ENCODE assay signal across 10 mouse cellular contexts in the genomic region with DNA sequence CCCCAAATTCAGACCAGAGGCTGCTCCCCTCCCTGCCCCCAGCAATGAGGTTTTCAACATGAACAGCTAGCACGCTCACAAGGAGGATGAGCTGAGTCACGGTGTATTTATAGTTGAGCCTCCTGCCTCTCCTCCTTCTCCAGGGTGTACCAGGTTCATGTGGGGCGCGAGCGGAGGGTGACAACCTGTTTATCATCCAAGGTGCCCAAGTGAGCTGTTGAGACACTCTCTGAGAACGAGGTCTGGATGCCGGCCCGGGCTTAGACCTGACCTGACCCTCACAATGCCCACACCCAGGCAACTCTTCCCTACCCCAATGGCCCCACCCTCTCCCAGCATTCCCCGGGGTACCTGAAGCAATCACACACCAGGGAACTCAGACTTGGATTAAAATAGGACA. TPM values are rescaled to one million over a fixed set of nuclear protein-coding genes. Genes with fewer than 3 reads are reported as not detected.
DNase-seq lines count a peak whose midpoint lies in the region; ATAC-seq and TF ChIP-seq lines count a peak whose summit lies in the region.
"Had no signal": no experiment of that assay in that cellular context is flagged by ENCODE, and none has a peak within 500 bp of the region (broad histone marks: within the 10 kb centered on the region; RNA-seq: fewer than 3 reads in every experiment).

No protein-coding gene starts in this region.

- no peaks in the 10 kb centered on the region for H3K36me3 ChIP-seq in midbrain, postnatal 0 days (ENCODE audit: insufficient read depth, low read length)
- no peaks in the 10 kb centered on the region for H3K36me3 ChIP-seq in neural tube, embryonic 15.5 days

- intact Hi-C loops in heart, postnatal 10 days (cut with DNase I), result loop anchor here (2.0 kb wide), 1 partner anchor 14 kb away; the partner anchor contains the start of gene Trim63

- 73% methylated on average over 9 of the region's 9 CpGs for WGBS in midbrain, postnatal 0 days
- 78% methylated on average over 9 of the region's 9 CpGs for WGBS in neural tube, embryonic 15.5 days

- H3K27ac ChIP-seq in midbrain, postnatal 0 days (ENCODE audit: low read depth, low read length), result no peak overlapping the region
- H3K27ac ChIP-seq in neural tube, embryonic 15.5 days (replicated peaks), result no peak overlapping the region

- ATAC-seq in midbrain, postnatal 0 days (ENCODE audit: low FRiP score), result no peak
- ATAC-seq in neural tube, embryonic 15.5 days (ENCODE audit: low FRiP score), result no peak

- H3K4me2 ChIP-seq in midbrain, postnatal 0 days (ENCODE audit: low read depth, low read length, poor library complexity, severe bottlenecking), result no peak overlapping the region
- no peak overlapping the region for H3K4me2 ChIP-seq in neural tube, embryonic 15.5 days

- H3K27me3 ChIP-seq in midbrain, postnatal 0 days (ENCODE audit: insufficient read depth, low read length), result no peaks in the 10 kb centered on the region
- no peaks in the 10 kb centered on the region for H3K27me3 ChIP-seq in neural tube, embryonic 15.5 days (replicated peaks)

- H3K9ac ChIP-seq in midbrain, postnatal 0 days (replicated peaks; ENCODE audit: low read length, poor library complexity, severe bottlenecking), result no peak overlapping the region
- no peak overlapping the region for H3K9ac ChIP-seq in neural tube, embryonic 15.5 days (replicated peaks)

- H3K4me1 ChIP-seq in midbrain, postnatal 0 days (ENCODE audit: insufficient read depth, low read length), result no peaks in the 10 kb centered on the region
- no peaks in the 10 kb centered on the region for H3K4me1 ChIP-seq in neural tube, embryonic 15.5 days

- DNase-seq in right cerebral cortex, postnatal 25 days, result peak; percentile 37
- DNase-seq in right cerebral cortex, postnatal 10 days (ENCODE audit: low spot score in 2 of 2), result no peak
- peak; percentile 90 to 95 for DNase-seq in gastrocnemius, adult 8-10 months (ENCODE audit: low spot score in 2 of 2)
- peak; percentile 81 to 87 for DNase-seq in heart, postnatal 10 days
- DNase-seq in skeletal muscle tissue, adult 2 months (ENCODE audit: low read depth, low spot score), result peak; percentile 96
- DNase-seq in midbrain, postnatal 0 days (ENCODE audit: low spot score), result no peak
- DNase-seq: cerebellum, postnatal 36 days; midbrain, embryonic 14.5 days had no signal

- TF ChIP-seq CTCF in midbrain, postnatal 0 days (IDR thresholded peaks at IDR 0.05), result no peak

- no peak overlapping the region for H3K4me3 ChIP-seq in midbrain, postnatal 0 days (ENCODE audit: low read depth, low read length)
- no peak overlapping the region for H3K4me3 ChIP-seq in neural tube, embryonic 15.5 days (replicated peaks)

- H3K9me3 ChIP-seq in midbrain, postnatal 0 days (ENCODE audit: low read length), result no peaks in the 10 kb centered on the region
- H3K9me3 ChIP-seq in neural tube, embryonic 15.5 days (replicated peaks), result no peaks in the 10 kb centered on the region

RNA-seq across cellular contexts. Expression of gene Pdik1l, which starts 12.6 kb away (rescaled TPM):
- total RNA-seq in gastrocnemius, adult 8-10 months (2022), result 1 to 10 TPM; 2.5 to 4.1 (median 3.4) TPM
- 10 to 100 TPM in 1 of 2 experiments, 1 to 10 TPM in 1; 7.5 to 10.3 TPM for total RNA-seq in heart, postnatal 10 days (2021)
- total RNA-seq in midbrain, postnatal 0 days (2014; rRNA removed), result 44.8 and 49.7 TPM in 2 replicates
- polyA plus RNA-seq in midbrain, postnatal 0 days (2015; fragmentation: Nextera tagmentation; extraction: Ambion mirVana), result 27.6 and 30.8 TPM in 2 replicates
- 32.1 and 33.9 TPM in 2 replicates for polyA plus RNA-seq in neural tube, embryonic 15.5 days (2015; fragmentation: Nextera tagmentation; extraction: Ambion mirVana)

RNA-seq across cellular contexts. Expression of gene Trim63, which starts 14.6 kb away (rescaled TPM):
- total RNA-seq in gastrocnemius, adult 8-10 months (2022), result 100 to 1,000 TPM; 202 to 681 (median 229) TPM
- total RNA-seq in heart, postnatal 10 days (2021), result 100 to 1,000 TPM; 238 to 242 TPM
- 1.5 and 2.0 TPM in 2 replicates for total RNA-seq in midbrain, postnatal 0 days (2014; rRNA removed)
- 0.49 and 0.73 TPM in 2 replicates for polyA plus RNA-seq in midbrain, postnatal 0 days (2015; fragmentation: Nextera tagmentation; extraction: Ambion mirVana)
- polyA plus RNA-seq in neural tube, embryonic 15.5 days (2015; fragmentation: Nextera tagmentation; extraction: Ambion mirVana), result 1.2 and 1.4 TPM in 2 replicates

RNA-seq across cellular contexts. Expression of gene Slc30a2, which starts 42.7 kb away (rescaled TPM):
- total RNA-seq in gastrocnemius, adult 8-10 months (2022), result 10 to 100 TPM in 2 of 4 experiments, 1 to 10 TPM in 2; 3.4 to 20.1 (median 11.8) TPM
- under 1 TPM; 0.12 to 0.69 TPM for total RNA-seq in heart, postnatal 10 days (2021)
- total RNA-seq in midbrain, postnatal 0 days (2014; rRNA removed), result not detected in 2 replicates
- 0.17 and 0.21 TPM in 2 replicates for polyA plus RNA-seq in midbrain, postnatal 0 days (2015; fragmentation: Nextera tagmentation; extraction: Ambion mirVana)
- polyA plus RNA-seq in neural tube, embryonic 15.5 days (2015; fragmentation: Nextera tagmentation; extraction: Ambion mirVana), result 0.14 and 0.20 TPM in 2 replicates
- total RNA-seq: layer of hippocampus, postnatal 10 days had no signal
- polyA plus RNA-seq: midbrain, embryonic 14.5 days had no signal

RNA-seq across cellular contexts. Expression of gene Grrp1, which starts 46.4 kb away (rescaled TPM):
- total RNA-seq in gastrocnemius, adult 8-10 months (2022), result 1 to 10 TPM; 1.7 to 2.5 (median 1.8) TPM
- 10 to 100 TPM; 13.5 to 15.2 TPM for total RNA-seq in heart, postnatal 10 days (2021)
- 18.0 and 27.1 TPM in 2 replicates for total RNA-seq in midbrain, postnatal 0 days (2014; rRNA removed)
- 15.7 and 17.8 TPM in 2 replicates for polyA plus RNA-seq in midbrain, postnatal 0 days (2015; fragmentation: Nextera tagmentation; extraction: Ambion mirVana)
- polyA plus RNA-seq in neural tube, embryonic 15.5 days (2015; fragmentation: Nextera tagmentation; extraction: Ambion mirVana), result 14.2 and 17.0 TPM in 2 replicates

RNA-seq across cellular contexts. Expression of gene Gm30191, which starts 53.6 kb away (rescaled TPM):
- total RNA-seq in gastrocnemius, adult 8-10 months (2022), result not detected
- not detected for total RNA-seq in heart, postnatal 10 days (2021)
- not detected in 2 replicates for total RNA-seq in midbrain, postnatal 0 days (2014; rRNA removed)
- 0.37 and 0.42 TPM in 2 replicates for polyA plus RNA-seq in midbrain, postnatal 0 days (2015; fragmentation: Nextera tagmentation; extraction: Ambion mirVana)
- not detected in 2 replicates for polyA plus RNA-seq in neural tube, embryonic 15.5 days (2015; fragmentation: Nextera tagmentation; extraction: Ambion mirVana)
- total RNA-seq: layer of hippocampus, postnatal 10 days had no signal
- polyA plus RNA-seq: midbrain, embryonic 14.5 days had no signal

Comparison
In these comparisons a context has a peak if more than half of its experiments do, and no peak if none do; other contexts are left out.
1. DNase-seq: peak in right cerebral cortex, postnatal 25 days (single experiment), gastrocnemius, adult 8-10 months (2 of 2), heart, postnatal 10 days (2 of 2) and skeletal muscle tissue, adult 2 months (single experiment); none in right cerebral cortex, postnatal 10 days (0 of 2) and midbrain, postnatal 0 days (single experiment).
2. RNA of gene Trim63, which starts 14.6 kb away (total RNA-seq): 238 to 242 TPM in heart, postnatal 10 days and 202 to 681 TPM in gastrocnemius, adult 8-10 months; 1.5 to 2.0 TPM in midbrain, postnatal 0 days; every median in the first group is over 10 times any median in the second.